Mouse (Mus musculus): Measurements from ENCODE around the gene Macrod1. TPM values are rescaled to one million over a fixed set of nuclear protein-coding genes. Genes with fewer than 3 reads are reported as not detected.

The Macrod1 gene
- total RNA-seq, 2 experiments from 2014 or later = 52.5 to 66.7 TPM

DNA sequence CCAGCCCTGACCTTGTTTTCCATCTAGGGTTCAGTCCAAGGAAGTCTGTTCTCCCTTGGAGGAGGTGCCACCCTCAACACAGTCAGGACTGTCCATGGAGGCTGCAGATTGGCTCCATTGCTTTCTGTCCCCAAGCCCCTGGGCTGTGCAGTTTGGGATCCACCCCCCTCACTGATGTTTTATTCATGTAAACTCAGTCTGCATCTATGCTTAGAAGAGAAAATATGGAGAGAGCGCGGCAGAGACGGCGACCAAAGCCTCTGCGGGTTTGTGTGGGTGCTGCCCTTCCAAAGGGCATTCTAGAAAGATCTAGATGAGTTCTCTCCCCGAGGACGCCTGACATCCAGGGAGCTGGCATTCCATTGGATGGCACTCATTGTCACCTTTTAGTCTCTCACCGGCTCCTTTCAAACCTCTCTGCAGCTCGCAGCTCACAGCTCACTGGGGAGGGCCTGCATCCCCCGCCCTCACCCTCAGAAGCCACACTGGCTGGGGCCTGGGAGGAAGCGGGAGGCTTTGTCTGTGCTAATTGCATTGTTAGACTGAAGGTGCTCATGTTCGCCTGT, 84.3 kb downstream of the Macrod1 start:
- no peak for DNase-seq

DNA sequence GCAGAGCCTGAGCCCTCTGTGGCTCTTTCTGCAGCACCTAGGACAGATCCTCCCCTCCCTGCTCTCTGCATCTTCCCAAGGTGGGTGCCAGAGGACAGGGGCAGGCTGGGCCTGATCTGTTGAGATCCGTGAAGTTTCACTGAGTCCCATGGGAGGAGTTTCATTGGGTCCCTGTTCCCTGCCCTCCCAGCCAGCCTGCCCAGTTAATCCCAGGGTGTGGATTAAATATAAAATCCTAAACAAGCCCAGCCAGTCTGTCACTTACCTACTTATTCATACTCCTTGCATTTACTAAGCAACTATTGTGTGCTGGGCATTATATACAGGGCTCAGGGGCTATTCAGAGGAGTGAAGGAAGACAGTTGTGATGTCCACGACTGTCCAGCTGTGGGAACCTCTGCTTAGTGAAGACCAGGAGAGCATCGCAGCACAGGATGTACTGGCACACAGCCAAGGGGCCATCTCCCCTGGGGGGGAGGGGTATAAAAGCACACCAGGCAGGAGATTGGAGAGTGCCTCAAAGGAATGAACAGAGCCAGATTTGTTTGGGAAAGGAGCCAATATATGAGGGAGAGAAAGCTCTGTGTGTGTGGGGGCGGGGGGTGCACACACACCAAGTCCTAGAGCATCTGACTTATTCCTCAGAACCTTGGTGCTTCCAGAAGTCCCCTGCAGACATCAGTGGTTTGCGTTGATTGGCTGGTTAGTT, 85.8 kb downstream of the Macrod1 start:
- DNase-seq = no peak

DNA sequence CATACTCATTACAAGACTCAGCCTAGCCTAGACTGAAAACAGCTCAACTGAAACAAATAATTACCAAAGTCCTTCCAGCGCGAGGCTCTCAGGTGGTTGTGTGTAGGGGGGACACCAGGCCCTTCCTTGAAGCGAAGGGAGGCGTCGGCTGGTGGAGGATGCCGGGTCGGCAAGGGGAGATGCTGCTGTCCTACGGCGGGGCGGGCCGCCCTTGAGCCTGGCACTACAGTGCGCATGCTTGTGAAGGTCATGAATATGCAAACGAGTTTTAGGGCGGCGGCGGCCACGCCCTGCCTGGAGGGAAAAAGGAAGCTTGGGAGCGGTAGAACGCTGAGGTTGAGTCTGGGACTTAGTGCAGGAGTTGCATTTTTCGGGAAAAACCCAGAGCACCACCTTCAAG, 87.2 kb downstream of the Macrod1 start:
- peak; percentile 82 to 84 for DNase-seq

DNA sequence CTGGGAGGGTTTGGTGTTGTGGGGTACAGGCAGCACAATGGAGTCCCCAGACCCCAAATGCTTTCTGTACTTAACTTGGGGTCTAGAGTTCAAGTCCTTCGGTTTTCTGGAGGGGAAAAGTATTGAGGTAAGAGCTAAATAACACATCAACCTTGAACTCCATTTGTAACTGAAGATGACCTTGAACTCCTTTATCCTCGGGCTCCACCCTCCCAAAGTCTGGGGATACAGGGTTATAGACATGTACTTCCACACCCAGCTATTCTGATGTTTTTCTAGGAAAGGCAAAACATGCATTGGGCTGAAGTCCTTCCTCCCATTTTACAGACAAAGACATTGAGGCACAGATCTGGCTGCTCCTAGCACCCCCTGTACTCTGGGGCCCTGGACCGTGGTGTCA, 87.8 kb downstream of the Macrod1 start:
- no peak for DNase-seq

DNA sequence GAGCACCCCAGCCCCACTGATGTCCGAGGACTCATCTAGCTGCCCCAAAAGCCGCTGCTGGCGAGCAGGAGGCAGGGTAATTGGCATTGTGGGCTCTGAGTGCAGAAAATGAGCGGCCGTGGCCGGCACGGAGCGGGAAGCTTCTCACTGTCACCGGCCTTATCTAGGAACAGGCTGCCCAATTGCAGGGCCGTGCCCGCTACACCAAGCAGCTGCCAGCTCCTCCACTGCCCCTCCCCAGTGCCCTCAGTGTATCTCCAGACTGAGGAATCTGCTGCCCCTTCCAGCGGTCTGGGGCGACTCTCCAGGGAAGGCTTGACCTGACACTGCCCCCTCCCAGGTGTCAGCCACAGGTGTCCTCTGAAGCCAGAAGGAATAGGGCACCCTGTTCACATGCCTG, 89.8 kb downstream of the Macrod1 start:
- DNase-seq = no peak

DNA sequence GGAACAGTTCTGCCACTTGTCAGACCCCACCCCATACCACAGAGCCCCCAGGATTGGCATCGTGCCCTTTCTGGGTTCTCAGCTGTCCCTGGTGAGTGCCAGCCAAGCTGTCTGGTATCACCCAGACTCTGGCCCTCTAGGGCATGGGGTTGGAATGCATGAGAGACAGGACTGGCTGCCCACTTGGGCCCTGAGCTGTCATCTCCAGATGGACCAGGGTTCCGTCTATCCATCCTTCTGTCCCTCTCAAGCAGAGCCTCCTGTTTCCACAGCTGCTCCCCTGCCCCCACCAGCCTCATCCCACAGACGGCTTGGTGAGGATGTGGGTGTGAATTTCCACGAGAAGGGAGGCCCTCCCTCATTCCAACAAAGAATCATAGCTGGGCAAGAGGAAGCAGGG, 91.5 kb downstream of the Macrod1 start:
- no peak for DNase-seq

DNA sequence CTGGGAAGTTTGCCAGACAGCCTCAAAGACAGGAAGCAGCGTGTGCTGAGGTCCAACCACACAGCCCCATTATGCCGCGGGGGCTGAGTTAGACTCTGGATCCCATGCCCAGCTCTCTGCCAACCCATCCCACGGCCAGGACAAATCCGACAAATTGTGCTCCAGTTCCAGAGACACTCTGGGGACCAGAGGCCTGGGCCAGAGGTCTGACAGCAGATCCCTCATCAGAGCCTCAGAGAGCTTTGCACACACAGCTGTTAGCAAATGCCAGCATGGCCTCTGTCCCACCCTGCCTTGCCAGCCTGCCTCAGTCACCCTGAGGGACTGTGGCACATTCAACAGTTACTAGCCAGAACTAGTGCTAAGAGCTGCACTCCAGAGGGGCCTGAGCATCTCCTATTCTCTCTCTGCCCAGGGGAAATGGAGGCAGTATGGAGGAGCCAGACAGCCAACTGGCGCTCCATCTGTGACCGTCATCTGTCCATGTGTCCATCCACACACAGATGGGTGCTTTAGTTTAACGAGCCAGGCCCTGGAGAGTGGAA, 92.0 kb downstream of the Macrod1 start:
- no peak for DNase-seq

DNA sequence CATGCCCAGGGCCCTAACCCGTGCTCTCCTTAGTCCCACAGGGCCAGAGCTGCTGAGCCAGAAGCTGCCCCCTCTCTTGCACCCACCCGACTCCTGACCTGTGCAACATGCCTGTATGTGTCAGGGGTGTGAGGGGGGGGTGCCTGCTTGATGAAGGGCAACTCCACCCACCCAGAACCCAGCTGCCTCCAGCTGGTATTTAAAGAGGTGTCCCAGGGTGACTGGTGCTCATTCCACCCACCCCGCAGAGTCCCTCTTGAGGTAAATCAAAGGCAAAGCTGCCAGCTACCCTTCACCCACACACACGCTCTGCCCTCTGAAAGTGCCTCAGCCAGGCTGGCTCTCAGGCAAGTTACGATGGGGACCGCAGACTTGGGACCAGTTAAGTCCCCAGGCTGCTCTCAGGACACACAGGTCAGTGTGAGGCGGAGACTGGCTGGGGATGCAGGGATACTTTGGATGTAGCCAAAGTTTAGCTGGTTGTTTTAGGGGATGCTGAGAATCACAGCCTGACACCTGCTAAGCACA, 92.6 kb downstream of the Macrod1 start:
- DNase-seq = no peak

DNA sequence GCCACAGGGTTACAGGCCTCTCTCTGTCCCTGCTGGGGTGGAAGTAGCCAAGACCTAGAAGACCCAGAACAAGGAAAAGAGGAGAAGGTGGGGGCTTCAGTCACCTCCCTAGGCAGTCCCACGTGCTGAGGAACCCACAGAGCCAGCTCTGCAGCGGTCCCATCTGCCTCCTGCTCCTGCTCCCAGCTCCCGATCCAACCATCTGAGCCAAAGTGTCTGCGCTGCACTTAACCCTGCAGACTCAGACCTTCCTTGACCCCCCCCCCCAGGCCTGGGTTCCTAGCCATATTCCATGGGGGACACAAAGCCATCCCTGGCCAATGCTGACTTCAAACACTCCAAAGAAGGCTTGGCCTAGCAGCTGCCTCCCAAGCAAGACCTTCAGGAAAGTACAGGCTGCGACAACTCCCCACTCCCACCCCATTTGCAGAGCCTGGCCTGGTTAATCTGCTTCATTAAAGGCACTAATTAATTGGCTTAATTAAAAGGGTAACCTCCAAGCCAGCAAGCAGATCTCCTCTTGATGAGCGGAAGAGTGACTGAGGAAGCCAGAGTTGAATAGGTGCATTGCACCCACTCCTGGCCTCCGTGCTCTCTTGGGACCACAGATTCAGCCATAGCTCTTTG, 94.8 kb downstream of the Macrod1 start:
- no peak for DNase-seq

DNA sequence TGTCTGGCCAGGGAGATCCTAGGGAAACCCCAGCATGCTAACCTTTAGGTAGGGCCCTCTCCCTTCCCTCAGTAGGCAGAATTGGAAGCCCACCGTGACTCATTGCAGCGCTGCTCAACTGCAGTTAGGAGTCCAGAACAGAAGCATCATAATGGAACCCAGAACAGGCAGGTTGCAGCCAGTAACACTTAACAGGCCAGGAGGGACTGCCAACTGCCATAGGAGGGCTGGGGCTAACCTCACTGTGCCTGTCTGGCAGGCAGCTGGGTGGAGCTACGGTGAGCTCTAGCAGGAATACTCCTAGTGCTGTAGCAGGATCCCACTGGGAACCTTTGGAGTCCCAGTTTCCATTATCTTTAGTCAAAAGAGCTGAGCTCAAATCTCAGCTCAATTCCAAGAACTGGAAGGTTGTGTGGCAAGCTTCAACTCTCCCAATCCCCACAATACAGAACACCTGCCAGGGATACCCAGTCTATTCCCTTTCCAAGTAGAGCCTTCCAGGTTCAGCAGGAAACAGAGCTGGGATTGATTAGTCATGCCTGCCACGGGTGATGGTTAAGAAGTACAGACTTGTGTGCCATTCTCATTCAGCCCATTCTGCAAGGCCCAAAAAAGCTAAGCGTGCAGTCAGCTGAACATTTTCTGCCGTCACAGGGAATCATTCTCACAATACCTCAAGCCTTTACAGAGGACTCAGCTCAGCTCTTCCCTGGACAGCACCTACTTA, 95.5 kb downstream of the Macrod1 start:
- no peak for DNase-seq

DNA sequence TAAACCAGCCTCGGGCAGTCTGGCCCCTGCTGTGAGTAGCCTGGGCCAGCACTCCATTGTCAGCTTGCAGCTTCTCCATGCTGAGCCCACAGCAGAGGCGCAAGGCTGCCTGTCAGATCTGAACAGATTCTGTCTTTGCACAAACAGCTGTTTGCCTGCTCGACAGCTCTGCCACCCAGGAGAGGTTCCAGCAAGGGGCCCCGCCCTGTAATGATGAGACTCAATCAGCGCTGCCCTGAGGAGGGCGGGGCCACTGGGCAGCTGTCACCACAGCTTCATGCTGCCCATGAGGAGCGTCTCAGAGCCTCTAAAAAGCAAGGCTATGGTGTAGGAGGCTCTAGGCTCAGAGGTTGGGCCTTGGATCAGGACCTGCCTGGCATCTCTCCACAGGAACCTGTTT, 96.6 kb downstream of the Macrod1 start:
- peak in 1 of 2 experiments; percentile 47 for DNase-seq

DNA sequence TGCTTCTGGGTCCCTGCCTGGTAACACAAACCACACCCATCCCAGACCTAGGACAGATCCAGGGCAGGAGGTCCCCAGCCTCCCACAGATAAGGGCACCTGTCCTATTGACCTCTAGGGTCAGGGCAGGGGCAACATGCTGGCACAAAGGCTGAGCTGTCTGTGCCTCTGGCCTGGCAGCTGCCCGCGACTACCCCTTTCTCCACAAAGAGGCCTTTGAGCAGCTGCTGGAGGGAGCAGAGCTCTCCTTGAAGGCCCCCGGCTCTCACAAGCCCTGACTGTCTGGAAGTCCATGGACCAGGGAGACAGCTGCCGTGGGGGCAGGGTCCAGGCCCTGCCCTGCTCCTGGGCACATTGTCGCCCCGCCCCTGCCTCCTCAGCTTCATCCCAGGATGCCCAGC, 98.6 kb downstream of the Macrod1 start:
- no peak for DNase-seq

DNA sequence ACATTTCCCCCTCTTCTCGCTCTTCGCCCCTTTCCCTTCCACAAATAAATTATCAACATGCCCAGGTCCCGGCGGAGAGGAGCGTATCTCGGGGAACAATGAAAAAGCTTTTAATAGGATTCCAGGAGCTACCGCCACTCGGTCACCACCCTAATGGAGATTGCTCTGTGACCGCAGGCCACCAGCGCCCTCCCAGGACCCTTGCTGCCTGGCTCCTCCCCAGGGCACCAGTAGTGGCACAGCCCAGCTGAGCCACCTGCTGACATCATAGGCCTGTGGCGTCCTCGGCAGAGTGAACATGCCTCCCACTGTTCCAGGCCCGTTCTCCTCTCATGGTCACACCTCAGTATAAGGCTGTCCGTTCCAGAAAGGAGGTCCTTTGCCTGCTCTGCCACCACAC, 101.1 kb downstream of the Macrod1 start:
- no peak for DNase-seq

DNA sequence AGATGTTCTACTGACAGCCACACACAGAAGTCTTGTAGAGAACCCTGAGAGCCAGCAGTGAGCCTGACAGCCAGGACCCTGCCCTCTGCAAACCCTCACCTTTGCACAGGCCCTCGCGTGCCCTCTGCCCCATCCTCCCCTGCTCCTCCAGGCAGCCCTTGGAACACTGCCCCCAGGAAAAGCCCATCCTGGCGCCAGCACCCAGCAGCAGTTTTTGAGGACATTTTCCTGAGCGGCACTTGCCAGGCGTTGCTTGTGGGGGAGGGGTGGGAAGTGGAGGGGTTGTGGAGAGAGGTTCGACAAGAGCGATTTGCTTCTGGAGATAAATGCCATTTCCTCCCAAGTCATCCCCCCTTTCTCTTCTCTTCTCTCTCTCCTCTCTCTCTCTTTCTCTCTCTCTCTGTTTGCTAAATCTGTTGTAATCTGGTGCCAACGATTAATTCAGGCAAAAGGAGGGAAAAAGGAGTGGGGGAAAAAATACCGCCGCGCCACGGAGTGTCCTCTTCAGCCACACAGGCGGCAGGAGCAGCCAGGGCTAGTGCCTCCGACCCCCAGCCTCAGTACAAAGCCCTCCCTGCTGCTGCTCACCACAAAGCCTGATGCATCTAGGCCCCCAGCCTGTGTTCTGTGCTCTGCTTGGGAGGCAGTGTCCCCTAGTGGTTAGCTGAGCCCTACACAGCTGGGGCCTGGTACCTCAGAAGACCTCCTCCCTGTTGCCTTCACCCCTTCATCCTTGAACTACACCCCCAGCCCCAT, 103.7 kb downstream of the Macrod1 start:
- DNase-seq = no peak

DNA sequence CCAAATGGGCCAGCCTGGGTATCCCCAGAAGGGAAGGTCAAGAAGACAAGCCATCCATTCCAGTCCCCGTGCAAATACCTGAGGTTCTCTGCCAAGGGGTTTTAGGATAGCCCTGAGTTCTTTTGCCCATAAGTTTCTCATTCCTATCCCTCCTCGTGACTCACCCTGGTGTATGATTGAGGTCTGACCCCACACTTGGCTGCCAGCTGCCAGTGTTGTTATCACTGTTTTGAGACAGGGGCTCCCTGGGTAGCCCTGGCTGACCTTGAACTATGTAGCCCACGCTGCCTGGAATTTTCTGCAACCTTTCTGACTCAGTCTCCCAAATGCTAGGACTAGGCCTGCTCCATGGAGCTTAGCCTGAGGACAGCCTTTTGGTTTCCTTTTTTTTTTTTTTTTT, 104.5 kb downstream of the Macrod1 start:
- DNase-seq = no peak

DNA sequence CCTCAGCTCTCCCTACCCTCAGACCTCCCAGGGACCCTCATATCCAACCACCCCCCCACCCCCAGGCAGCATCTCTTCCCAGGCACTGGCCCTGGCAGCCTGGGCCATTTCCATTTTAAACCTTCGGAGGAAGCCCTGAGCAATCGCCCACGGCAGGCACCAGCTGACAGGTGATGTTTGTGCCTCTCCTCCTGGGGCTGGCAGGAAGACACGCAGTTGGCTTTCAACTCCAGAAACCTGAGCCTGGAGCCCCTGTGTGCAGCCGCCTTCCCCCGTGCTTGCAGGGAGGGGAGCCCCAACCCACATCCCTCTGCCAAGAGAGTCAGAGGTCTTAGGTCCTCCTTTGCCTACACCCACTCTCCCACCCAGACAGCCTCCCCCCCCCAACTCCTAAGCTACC, 107.6 kb downstream of the Macrod1 start:
- no peak for DNase-seq

DNA sequence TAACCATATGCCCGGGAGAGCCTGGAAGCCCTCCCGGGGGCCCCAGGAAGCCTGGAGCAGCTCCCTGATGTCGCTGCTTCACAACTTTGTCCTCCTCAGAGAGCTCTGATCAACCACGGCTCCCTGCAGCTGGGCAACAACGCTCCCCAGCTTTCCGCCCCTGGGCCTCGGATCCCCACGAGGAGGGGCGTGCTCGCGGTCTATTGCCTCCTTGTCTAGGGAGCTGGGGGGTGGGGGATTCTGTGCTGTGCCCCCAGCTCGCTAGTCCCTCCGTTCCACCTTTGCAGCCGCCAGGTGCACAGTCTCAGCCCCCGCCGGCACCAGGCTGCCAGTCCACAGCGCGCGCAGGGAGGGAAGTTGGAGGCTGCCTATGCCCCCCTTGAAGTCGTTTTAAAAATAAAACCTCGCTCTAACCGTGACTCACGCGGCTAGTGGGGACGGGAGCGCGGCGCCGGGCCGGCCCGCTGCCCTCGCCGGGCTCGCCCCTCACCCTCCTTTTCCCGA, 108.3 kb downstream of the Macrod1 start:
- peak; percentile 40 to 49 for DNase-seq

DNA sequence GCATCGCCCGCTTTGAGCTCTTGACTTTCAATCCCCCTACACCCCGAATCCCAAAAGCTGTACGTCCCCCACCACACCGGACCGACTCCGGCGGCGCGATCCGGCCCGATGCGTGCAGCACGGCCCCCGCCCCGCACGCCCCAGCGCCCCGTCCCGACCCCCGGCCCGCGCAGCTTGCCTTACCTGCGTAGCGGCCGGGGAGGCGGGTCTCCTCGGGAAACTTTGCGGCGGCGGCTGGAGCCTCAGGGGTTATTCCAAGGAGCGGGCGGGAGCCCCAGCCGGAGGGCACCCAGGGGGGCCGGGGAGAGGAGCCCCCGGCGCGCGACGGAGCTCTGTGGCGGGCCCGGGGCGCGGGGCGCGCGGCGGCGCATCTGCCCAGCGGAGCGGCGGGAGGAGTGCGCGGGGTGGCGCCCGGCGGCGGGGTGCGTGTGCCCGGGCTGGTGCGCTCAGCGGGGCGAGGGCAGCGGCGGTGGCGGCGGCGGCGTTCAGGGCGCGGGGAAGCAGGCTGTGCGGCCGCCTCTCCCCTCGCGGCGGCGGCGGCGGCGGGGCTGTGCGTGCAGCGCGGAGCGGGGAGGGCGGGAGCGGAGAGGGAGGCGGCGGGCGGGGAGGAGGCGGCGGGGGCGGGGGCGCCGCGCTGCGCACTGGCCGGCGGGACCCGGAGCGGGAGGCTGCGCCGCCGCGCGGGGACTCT, 109.0 kb downstream of the Macrod1 start:
- DNase-seq = peak; percentile 54 to 68

DNA sequence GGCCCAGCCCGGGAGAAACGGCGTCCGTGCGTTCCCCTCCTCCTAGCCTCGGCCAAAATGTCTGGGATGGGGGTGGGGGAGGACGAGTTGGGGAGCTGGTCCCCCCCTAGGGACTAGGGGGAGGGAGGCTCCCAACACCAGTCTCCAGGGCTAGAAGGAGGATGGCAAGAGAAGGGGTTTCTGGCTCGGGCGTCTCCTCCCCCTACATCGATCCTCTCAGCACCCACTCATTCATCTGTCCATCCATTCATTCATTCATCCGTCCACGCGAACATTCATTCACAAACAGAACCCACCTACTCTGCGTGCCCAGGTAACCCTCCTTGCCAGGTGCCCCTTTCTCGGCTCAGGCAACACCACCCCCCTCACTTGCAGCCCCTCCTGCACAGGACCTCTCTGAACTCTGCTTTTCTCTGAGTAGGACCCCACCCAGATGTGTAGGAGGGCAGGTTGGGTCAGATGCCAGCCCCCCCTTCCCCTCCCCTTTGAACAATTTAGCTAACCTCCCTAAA, 109.6 kb downstream of the Macrod1 start:
- DNase-seq = no peak

DNA sequence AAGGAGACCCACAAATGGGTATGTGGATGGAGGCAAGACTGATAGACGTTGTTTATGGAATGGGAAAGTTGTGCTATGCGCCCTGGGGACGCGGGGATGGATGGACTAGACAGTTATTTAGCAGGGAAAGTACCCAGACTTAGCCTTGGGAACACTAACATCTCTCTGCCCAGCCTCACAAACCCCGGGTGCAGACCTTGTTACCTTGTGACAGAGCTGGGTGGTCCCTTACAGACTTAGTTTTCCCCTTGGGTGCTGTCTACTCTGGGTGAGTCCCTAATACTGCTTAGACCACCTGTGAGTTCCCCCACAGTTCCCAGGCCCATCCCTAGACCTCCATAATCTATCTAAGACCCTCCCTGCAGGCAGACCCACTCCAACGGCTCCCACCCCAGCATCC, 110.2 kb downstream of the Macrod1 start:
- no peak for DNase-seq

DNA sequence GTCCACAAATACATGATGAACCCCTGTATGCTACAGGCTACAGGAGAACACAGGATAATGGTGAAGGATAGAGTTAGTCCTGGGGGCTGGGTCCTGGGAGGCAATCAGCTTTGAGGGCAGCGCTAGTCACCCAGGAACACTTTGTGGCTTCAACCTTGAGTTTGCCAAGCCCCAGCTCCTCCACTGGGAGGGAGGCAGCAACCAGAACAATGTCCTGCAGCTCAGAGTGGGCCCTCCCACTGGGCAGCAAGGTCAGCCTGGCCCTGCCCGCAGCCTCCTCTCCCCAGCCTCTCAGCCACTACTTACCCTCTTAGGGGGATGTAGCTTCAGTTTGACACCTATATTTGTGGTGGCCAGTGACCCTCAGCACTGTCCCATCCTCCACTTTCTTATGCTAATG, 111.8 kb downstream of the Macrod1 start:
- peak; percentile 36 to 53 for DNase-seq
